Mouse (Mus musculus) cerebellum, postnatal 10 days (tissue): ENCODE measurements around the gene Serpind1.

Experiments used
- DNase-seq, 2 experiments: peaks; one replicate each; pipeline ENCODE4 v3.0.0; 2021; ENCODE audit warnings: mixed read lengths in 2 of 2

Serpind1 gene

GRCm38 (mm10) chr16:17356031-17356430 lies 24.9 kb downstream of the Serpind1 start:
- DNase-seq = no peak

- no peak for DNase-seq
These were observed 27.6 kb downstream of the Serpind1 start for GRCm38 (mm10) chr16:17358787-17359186.

GRCm38 (mm10) chr16:17382306-17382705 lies 51.1 kb downstream of the Serpind1 start:
- no peak for DNase-seq

- no peak for DNase-seq
These were observed 52.6 kb downstream of the Serpind1 start for GRCm38 (mm10) chr16:17383594-17384326.

- no peak for DNase-seq
These were observed 61.6 kb downstream of the Serpind1 start for GRCm38 (mm10) chr16:17392784-17393183.
